Mouse (Mus musculus): ENCODE data around the gene Dok4.
"Not testable (repeated sequence)": the region's sequence is repeated elsewhere in the genome, so short reads cannot be mapped to it uniquely, and the experiment has no call there.

Dok4 gene

DNA sequence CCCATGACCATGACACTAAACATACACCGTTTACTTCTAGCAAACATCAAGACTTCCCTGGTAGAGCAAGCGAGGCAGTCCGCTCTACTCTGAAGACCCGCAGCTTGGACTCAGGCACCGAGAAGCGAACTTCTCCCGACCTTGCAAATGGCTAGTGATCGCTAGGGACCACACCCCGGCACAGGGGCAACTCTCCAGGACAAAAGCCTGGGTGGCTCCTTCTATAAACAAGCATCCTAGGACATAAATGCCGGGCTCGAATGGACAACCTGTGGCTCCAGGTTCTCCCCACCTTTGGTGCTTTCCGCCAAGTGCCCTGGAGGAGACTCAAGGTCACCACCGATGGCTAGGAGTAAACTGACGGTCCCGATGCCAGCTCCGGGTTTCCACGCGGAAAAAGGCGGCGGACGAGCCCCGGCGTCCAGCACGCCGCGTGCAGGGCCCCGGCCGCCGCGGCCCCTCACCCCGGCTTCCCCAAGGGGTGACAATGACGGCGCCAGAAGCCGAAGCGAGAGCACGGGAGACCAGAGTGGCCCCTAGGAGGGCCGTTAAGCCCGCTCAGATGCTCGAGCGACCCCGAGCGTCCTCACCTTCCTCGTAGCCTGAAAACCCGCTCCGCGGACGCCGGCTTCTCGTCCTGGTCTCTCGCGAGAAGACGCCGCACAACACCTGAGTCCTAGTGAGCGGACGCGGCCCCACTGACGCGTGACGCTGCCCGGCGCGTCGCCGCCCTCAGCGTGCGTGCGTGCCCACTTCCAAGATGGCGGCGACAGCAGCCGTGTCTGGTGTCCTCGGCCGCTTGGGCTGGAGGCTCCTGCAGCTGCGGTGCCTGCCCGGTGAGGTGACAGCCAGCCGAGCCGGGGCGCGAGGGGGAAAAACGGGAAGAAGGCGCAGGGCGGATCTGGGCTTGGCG, 38.2 kb downstream of the Dok4 start, which contains the start of the genes Coq9 and Ciapin1:
TSS of gene Coq9 (plus strand) at position 660 of the 913 bp plus-strand sequence.
TSS of gene Ciapin1 (minus strand) at position 697 of the 913 bp plus-strand sequence.
- DNase-seq: peak; percentile 96 to 97

DNA sequence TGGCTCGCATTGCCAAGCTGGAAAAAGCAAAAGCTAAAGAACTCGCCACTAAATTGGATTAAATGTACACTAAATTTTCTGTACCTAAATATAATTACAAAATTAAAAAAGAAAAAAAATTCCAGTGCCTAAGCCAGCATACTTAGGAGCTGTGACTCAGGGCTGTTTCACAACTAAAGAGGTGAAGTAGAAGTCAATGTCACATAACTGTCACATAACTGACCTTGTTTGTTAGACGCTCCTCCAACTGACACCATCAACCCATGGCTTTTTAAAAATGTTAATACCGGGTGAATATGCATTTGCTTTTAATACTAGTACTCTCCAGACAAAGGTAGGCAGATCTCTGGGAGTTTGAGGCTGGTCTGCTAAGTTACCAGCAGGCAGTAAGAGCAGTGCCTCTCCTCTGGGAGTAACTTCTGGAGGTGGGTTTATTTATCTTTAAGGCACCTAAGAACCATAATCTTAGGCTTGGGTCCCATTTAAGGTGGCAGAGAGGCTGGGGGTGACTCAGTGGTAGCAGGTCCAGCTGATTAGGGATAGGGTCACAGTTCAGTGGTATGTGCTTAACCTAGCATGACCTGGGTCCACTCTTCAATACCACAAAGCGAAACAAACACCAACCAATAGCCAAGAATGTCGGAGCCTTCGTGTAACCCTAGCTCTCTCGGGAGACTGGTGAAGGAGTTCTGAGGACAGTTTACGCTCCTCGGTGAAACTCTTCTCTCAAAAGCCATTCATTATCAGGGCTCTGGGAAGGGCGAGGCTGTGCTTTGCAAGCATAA, 39.5 kb downstream of the Dok4 start:
- no peak for DNase-seq

DNA sequence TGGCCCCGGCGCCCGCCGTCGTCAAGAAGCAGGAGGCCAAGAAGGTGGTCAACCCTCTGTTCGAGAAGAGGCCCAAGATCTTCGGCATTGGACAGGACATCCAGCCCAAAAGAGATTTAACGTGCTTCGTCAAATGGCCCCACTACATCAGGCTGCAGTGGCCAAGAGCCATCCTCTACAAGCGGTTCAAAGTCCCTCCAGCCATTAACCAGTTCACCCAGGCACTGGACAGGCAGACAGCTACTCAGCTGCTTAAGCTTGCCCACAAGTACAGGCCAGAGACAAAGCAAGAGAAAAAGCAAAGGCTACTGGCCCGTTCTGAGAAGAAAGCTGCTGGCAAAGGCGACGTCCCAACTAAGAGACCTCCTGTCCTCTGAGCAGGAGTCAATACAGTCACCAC, 40.4 kb downstream of the Dok4 start:
- not testable (repeated sequence) for DNase-seq

DNA sequence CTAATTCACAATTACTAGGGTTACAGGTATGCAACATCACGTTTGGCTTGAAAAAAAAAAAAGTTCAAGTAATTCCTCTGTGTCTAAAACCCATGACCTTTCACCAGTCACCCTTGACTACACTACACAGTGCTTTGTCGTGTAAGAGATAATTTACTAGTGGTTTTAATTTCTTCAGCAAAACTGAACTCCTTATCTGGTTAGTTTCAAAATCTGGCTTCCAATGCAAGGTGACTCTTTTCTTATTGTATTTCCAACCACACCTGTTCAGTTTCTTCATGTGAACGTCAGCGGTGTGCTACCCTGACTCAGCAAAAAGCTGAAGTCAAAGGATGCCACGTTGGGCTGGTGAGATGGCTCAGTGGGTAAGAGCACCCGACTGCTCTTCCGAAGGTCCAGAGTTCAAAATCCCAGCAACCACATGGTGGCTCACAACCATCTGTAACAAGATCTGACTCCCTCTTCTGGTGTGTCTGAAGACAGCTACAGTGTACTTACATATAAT, 42.2 kb downstream of the Dok4 start:
- not testable (repeated sequence) for DNase-seq

DNA sequence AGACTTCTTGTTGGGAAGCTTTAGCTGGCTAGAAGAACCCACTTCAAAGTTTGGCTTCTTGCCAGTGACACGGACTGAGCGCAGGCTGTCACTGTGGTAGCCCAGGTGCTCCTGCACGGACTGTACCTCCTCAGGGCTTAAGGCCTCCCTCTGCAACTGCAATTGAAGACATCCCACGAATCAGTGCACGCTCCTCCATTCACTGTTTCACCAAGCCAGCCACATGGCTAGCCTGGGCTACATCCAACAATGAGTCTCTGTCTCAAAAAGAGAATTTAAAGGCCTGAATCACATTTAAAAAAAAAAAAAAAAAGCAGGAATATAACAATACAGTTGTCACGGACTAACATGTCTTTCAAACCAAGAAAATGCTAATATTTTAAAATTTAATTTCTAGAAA, 47.8 kb downstream of the Dok4 start:
- DNase-seq: peak in 1 of 2 experiments; percentile 27

DNA sequence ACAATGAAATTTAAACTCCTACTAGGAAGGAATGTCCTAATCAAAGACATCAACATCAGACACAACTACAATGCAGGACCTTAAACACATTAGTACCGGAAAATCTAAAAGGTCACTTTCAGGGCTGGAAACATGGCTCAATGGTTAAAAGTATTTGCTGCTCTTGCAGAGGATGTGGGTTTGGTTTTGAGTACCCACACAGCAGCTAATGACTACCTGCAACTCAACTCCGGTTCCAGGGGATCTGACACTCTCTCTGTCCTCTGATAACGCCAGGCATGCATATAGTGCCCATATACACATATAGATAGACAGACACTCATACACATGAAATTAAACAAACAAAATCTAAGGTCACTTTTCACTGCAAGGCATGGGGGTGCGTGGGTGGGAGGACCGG, 49.9 kb downstream of the Dok4 start:
- no peak for DNase-seq

DNA sequence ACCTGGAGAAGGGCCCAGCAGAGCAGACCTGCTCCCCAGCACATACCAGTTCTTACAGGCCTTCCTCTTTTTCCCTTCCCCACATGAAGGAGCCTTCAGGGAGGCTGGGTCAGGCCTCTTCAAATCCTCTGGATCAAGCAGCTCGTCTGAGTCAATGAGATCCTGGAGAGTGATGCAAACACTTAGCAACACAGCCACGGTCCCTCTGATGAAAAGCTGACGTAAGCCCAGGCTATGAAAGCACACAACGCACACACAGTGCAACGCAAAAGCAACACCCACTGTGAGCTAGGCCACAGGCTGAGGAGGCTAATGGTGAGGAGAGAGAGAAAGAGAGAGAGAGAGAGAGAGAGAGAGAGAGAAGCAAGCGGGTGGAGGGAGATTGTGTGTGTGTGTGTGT, 51.0 kb downstream of the Dok4 start:
- no peak for DNase-seq

DNA sequence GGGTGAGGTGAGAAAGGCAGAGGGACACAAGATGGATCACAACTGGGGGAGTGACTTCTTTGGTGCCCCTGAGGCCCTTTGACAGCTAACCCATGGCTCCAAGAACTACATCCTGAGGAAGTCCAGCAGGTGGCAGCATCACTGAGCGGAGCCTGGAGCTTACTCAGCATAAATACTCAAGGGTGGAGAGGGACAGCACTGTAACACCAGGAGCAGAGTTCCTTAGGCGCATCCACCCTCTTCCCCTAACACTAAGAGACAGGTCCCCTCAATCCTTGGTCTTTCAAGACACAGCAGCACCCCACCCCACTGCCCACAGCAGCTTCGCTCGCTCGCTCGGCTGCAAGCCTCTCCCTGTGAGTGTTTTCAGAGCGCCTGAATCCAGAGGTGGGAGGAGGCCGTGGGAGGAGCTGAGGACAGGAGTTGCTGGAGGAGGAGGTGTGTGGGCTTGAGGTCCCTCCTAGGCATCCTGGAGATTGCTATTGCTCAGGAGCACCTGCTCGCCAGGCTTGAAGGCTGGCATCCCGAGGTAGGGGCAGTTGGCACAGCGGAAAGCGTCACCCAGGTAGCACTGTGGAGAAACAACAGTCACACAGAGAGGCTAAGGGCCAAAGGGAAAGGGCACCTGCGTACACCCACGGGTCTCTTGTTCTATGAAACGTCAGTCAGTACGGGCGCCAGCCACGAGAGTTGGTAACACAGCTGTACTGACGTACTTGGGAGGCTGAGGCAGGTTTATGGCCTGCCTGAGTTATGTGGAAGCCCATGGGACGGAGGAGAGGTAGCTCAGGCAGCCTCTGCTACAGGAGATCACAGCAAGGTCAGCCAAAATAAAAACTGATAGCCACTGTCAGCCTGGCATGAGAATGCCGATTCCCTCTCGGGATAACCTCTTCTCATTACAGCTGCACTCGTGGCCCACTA, 53.2 kb downstream of the Dok4 start:
- peak; percentile 55 to 70 for DNase-seq

DNA sequence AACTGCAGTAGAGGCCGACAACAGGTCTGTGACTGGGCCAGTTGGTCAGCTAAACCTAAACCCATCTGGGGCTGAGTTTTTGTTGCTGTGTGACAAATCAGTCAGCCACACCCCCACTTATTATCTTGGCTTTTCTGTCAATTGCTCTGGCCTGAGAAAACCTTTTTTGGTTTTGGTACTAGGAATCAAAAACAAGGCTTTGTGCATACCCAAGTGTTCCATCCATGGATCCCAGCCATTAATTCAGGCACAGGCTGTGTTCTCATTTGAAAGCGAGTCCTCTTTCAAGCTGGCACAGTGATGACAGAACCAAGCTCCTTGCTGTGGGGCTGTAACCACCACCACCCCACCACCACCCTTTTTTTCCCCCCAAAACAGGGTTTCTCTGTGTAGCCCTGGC, 54.7 kb downstream of the Dok4 start:
- DNase-seq: no peak

DNA sequence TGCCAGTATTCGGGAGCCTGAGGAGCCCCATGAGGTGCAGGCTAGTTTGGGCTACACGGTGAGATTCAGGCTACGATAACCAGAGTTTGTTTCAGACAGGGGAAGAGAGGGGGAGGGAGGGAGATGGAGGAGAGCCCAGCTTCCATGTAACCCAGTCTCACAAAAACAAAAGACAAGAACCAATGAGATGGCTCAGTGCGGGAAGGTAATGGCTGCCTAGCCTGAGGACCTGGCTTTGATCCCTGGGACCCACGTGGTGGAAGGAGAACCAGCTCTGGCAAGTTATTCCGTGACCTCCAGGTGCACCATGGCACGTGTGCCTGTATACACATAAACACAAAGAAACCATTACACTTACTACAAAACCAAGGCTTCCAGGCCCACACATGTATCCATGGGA, 55.6 kb downstream of the Dok4 start:
- DNase-seq: no peak

DNA sequence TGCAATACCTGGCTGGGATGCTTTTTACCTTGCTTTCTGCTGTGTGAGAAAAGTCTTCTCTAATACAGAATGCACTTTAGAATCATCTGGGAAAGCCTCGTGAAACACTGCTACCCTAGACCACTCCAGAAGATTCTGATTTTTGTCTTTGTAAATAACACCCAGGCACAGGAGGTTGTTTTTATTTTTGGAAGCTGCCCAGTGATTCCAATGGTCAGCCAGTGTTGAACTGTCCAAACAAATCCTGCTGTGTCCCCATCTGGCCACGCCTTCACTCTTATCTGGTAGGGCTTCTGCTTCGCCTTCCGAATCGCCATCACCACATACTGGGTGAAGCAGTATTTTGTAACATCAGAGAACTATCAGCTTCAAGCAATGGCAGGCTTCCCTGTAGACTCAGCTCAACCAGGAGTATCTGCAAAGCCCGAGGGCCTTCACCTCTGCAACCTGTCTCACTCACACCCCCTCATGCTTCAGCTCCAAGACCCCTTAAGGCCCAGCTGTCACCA, 56.4 kb downstream of the Dok4 start:
- DNase-seq: no peak

DNA sequence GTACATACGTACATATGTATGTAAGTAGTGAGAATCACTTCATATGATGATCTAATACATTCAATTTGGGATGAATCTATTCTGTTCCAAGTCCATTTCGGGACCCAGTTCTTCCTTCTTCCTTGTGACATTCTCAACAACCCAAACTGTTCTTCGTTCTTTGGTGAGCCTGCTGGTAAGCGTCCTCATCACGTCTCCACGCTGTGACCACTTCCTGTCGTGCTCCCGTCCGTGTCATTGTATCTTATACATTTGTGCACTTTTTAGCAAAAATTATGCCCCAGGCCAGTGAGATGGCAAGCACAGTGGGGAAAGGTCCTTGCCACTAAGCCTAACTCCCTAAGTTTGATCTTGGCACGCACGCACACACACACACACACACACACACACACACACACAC, 58.2 kb downstream of the Dok4 start:
- no peak for DNase-seq

DNA sequence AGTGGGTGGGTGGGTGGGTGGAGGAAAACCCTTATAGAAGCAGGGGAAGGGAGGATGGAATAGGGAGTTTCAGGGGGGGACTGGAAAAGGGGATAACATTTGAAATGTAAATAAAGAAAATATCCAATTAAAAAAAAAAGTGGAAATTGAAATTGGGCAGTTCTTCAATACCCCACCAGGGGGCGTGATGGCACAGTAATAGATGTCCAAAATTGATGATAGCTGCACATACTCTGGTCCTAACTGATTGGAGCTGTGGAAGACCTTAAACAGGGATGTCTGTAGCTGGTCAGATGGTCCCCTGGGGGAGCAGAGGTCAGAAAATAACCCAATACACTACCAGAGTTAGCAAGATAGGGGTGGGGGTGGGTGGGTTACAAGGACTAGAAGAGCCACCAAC, 61.6 kb downstream of the Dok4 start:
- peak in 1 of 2 experiments; percentile 61 for DNase-seq
